Mouse (Mus musculus) T-helper 1 cell (primary cell): ENCODE measurements at regions not wholly inside any gene's neighbourhood (a gene's known extent, or its start where the extent isn't known, plus 50 kb on each side); places are given as distances from the start of the nearest gene placed in this dataset.

Experiments
- in situ Hi-C: fragments of 300-600 bp; cut with MboI, MseI; formaldehyde crosslinking; loops from one replicate; pipeline ENCODE4 v1.15.1; 2025; ENCODE audit warnings: high pct_unique_total_duplicates

GRCm38 (mm10) chr19:27564086-27564485 is 134.5 kb upstream of the Pum3 start:
- in situ Hi-C loops = no loop called here

- in situ Hi-C loops = no loop called here
Measured at GRCm38 (mm10) chr19:27563592-27563991, 134.0 kb upstream of the Pum3 start.

GRCm38 (mm10) chr19:27558199-27558598 is 128.6 kb upstream of the Pum3 start:
- in situ Hi-C loops = no loop called here

- in situ Hi-C loops = no loop called here
Measured at GRCm38 (mm10) chr19:27556697-27557096, 127.1 kb upstream of the Pum3 start.

GRCm38 (mm10) chr19:27554841-27555240 is 125.2 kb upstream of the Pum3 start:
- in situ Hi-C loops = no loop called here

GRCm38 (mm10) chr19:27553266-27553665 is 123.6 kb upstream of the Pum3 start:
- in situ Hi-C loops = no loop called here

- in situ Hi-C loops = no loop called here
Measured at GRCm38 (mm10) chr19:27537746-27538145, 108.1 kb upstream of the Pum3 start.

GRCm38 (mm10) chr19:27537066-27537465 is 107.4 kb upstream of the Pum3 start:
- in situ Hi-C loops = no loop called here

GRCm38 (mm10) chr19:27527940-27528558 is 98.4 kb upstream of the Pum3 start:
- in situ Hi-C loops = no loop called here

GRCm38 (mm10) chr19:27519326-27520061 is 89.9 kb upstream of the Pum3 start:
- in situ Hi-C loops = no loop called here

GRCm38 (mm10) chr19:27514267-27514666 is 84.6 kb upstream of the Pum3 start:
- in situ Hi-C loops = no loop called here

- in situ Hi-C loops = no loop called here
Measured at GRCm38 (mm10) chr19:27513535-27513934, 83.9 kb upstream of the Pum3 start.

- in situ Hi-C loops = no loop called here
Measured at GRCm38 (mm10) chr19:27511340-27511739, 81.7 kb upstream of the Pum3 start.

GRCm38 (mm10) chr19:27509956-27510639 is 80.5 kb upstream of the Pum3 start:
- in situ Hi-C loops = no loop called here

GRCm38 (mm10) chr19:27498278-27498677 is 68.7 kb upstream of the Pum3 start:
- in situ Hi-C loops = no loop called here

GRCm38 (mm10) chr19:27492468-27492867 is 62.8 kb upstream of the Pum3 start:
- in situ Hi-C loops = no loop called here

- in situ Hi-C loops = no loop called here
Measured at GRCm38 (mm10) chr19:27491873-27492272, 62.2 kb upstream of the Pum3 start.

- in situ Hi-C loops = no loop called here
Measured at GRCm38 (mm10) chr19:27489053-27489452, 59.4 kb upstream of the Pum3 start.
